In the genomic region with DNA sequence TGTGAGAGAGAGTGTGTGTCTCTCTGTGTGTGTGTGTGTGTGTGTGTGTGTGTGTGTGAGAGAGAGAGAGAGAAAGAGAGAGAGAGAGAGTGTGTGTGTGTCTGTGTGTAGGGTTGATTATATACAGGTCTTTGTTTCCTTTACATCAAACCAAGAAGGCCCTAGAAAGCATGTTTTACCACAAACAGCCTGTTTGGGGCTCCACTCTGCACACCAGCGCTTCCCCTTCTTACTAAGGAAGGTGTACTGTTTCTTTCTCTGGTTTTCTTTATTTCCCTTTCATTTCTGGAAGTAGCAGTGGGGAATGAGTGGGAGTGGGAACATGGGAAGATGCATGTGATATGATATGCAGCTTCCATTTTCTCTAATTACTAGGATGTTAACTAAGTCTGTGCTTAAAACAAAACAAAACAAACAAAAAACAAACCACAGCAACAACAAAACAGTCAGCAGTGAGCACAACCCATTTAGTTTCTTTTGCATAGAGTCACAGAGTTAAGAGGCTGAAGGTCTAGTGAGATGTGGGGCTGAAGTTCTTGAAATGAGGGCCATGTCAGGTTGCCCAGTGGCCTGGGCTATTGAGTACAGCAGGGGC, we compare ENCODE assay signal across 8 mouse cellular contexts. TPM values are rescaled to one million over a fixed set of nuclear protein-coding genes. Genes with fewer than 3 reads are reported as not detected.
DNase-seq lines count a peak whose midpoint lies in the region; ATAC-seq and TF ChIP-seq lines count a peak whose summit lies in the region.

No protein-coding gene starts in this region.

- whole genome bisulfite sequencing in heart, adult 2 months: 88% methylated on average over 1 of the region's 1 CpGs
- WGBS in liver, embryonic 13.5 days (ENCODE audit: insufficient replicate concordance): 9% methylated on average over 1 of the region's 1 CpGs

- TF ChIP-seq POLR2A in heart, adult 2 months (IDR thresholded peaks at IDR 0.05; ENCODE audit: insufficient read depth, low read depth, low read length): no peak

- TF ChIP-seq EP300 in heart, adult 2 months (IDR thresholded peaks at IDR 0.05; ENCODE audit: insufficient read depth, low read depth, low read length): no peak

- intact Hi-C loops in heart, adult 2 months (cut with DNase I): no loop called here

- DNase-seq in heart, adult 2 months: no peak
- DNase-seq in heart, adult 18-20 months: no peak
- DNase-seq in thymus, postnatal 14 days: peak; percentile 19
- no peak for DNase-seq in thymus, postnatal 10 days (ENCODE audit: low spot score in 2 of 2)
- DNase-seq in liver, embryonic 13.5 days: no peak
- peak; percentile 28 for DNase-seq in thymus, postnatal 4 days
- no peak for DNase-seq in spleen, postnatal 36 days (ENCODE audit: low spot score in 2 of 2)
- no peak for DNase-seq in kidney, postnatal 4 days

- H3K4me1 ChIP-seq in heart, adult 2 months (ENCODE audit: control insufficient read depth, insufficient read depth, low read length): peaks cover 7% of the 10 kb centered on the region; the same call in 1 of the 2 replicates
- peaks cover 87% of the 10 kb centered on the region for H3K4me1 ChIP-seq in liver, embryonic 13.5 days (replicated peaks)

- H3K4me3 ChIP-seq in heart, adult 2 months: no peak overlapping the region
- no peak overlapping the region for H3K4me3 ChIP-seq in liver, embryonic 13.5 days (replicated peaks)

- H3K27me3 ChIP-seq in heart, adult 2 months (ENCODE audit: control insufficient read depth, insufficient read depth, low read length): no peaks in the 10 kb centered on the region
- no peaks in the 10 kb centered on the region for H3K27me3 ChIP-seq in liver, embryonic 13.5 days

- no peak overlapping the region for H3K9ac ChIP-seq in heart, adult 2 months (ENCODE audit: low read depth, low read length)
- H3K9ac ChIP-seq in liver, embryonic 13.5 days: peak overlapping the region; percentile 18

- H3K79me2 ChIP-seq in heart, adult 2 months (replicated peaks; ENCODE audit: control insufficient read depth, insufficient read depth, low read length): no peaks in the 10 kb centered on the region; the same call in 1 of the 2 replicates

- ATAC-seq in liver, embryonic 13.5 days (ENCODE audit: low read depth): no peak

- peak overlapping the region; percentile 69 for H3K27ac ChIP-seq in heart, adult 2 months
- peak overlapping the region; percentile 76 for H3K27ac ChIP-seq in liver, embryonic 13.5 days

- no peaks in the 10 kb centered on the region for H3K9me3 ChIP-seq in liver, embryonic 13.5 days (replicated peaks)

- H3K36me3 ChIP-seq in heart, adult 2 months (ENCODE audit: control insufficient read depth, insufficient read depth, low read length): peaks cover 2% of the 10 kb centered on the region; the same call in 1 of the 2 replicates
- no peaks in the 10 kb centered on the region for H3K36me3 ChIP-seq in liver, embryonic 13.5 days

- TF ChIP-seq CTCF in heart, adult 2 months (IDR thresholded peaks at IDR 0.05): no peak

- H3K4me2 ChIP-seq in liver, embryonic 13.5 days: peak overlapping the region; percentile 34; the same call in 1 of the 2 replicates

RNA-seq across cellular contexts. Expression of gene Notch2, which starts 49.4 kb away (rescaled TPM):
- total RNA-seq in heart, adult 2 months (2021): 10 to 100 TPM; 14.9 to 18.1 TPM
- polyA plus RNA-seq in heart, adult 2 months (2012; rRNA removed): 10.0 and 14.1 TPM in 2 replicates
- 10 to 100 TPM; 15.2 to 17.6 TPM for total RNA-seq in heart, adult 18-20 months (2021)
- 4.8 and 5.7 TPM in 2 replicates for polyA plus RNA-seq in liver, embryonic 13.5 days (2015; fragmentation: Nextera tagmentation; extraction: Ambion mirVana)

Comparison
In these comparisons a context has a peak if more than half of its experiments do, and no peak if none do; other contexts are left out.
1. DNase-seq: peak in thymus, postnatal 14 days (single experiment) and thymus, postnatal 4 days (single experiment); none in heart, adult 2 months (0 of 2), heart, adult 18-20 months (0 of 2), thymus, postnatal 10 days (0 of 2), liver, embryonic 13.5 days (single experiment), spleen, postnatal 36 days (0 of 2) and kidney, postnatal 4 days (0 of 2).